Mouse (Mus musculus) neural tube, embryonic 14.5 days (tissue): ENCODE results near the gene Prdm8. TPM values are rescaled to one million over a fixed set of nuclear protein-coding genes. Genes with fewer than 3 reads are reported as not detected.

Experiments
- ATAC-seq: fragments of 200-750 bp; cut with Nextera tagmentation; 2 replicates; pipeline ENCODE4 v1.8.0; 2017; ENCODE audit warnings: low read depth, mild to moderate bottlenecking, moderate TSS enrichment, moderate library complexity
- H3K27ac ChIP-seq: fragments of 300-500 bp; sonication (generic); 2 replicates; pipeline ENCODE4 v1.5.1; 2014; ENCODE audit warnings: low read depth, mild to moderate bottlenecking, control low read depth, low read length, moderate library complexity, mixed read lengths
- H3K27me3 ChIP-seq: fragments of 300-500 bp; sonication (generic); 2 replicates; pipeline ENCODE4 v1.6.1; 2014; ENCODE audit warnings: low read length; ENCODE audit not compliant: control insufficient read depth, insufficient read depth
- H3K36me3 ChIP-seq: fragments of 300-500 bp; sonication (generic); 2 replicates; pipeline ENCODE4 v1.6.1; 2014; ENCODE audit warnings: low read length, mixed read lengths; ENCODE audit not compliant: control insufficient read depth, insufficient read depth
- H3K4me1 ChIP-seq: fragments of 300-500 bp; sonication (generic); 2 replicates; pipeline ENCODE4 v1.6.1; 2014; ENCODE audit warnings: low read length; ENCODE audit not compliant: control insufficient read depth, insufficient read depth
- H3K4me2 ChIP-seq: fragments of 300-500 bp; sonication (generic); 2 replicates; pipeline ENCODE4 v1.6.1; 2014; ENCODE audit warnings: mild to moderate bottlenecking, low read depth, low read length, control low read depth
- H3K4me3 ChIP-seq: fragments of 300-500 bp; sonication (generic); 2 replicates; pipeline ENCODE4 v1.5.1; 2014; ENCODE audit warnings: low read depth, low read length, control low read depth, mixed read lengths
- H3K9ac ChIP-seq: fragments of 300-500 bp; sonication (generic); replicated peaks from 2 replicates; pipeline ENCODE4 v1.6.1; 2014; ENCODE audit warnings: low read depth, mild to moderate bottlenecking, control low read depth, low read length, mixed read lengths
- H3K9me3 ChIP-seq: fragments of 300-500 bp; sonication (generic); 2 replicates; pipeline ENCODE4 v1.6.1; 2016; ENCODE audit warnings: low read length; ENCODE audit not compliant: control insufficient read depth
- WGBS: fragments of 180-500 bp; shearing (Covaris S2); extraction: QIAGEN DNeasy Blood & Tissue Kit; methylation state at CpG from one replicate; pipeline ENCODE4 v1.1.7; 2014; 5-methylcytosine and 5-hydroxymethylcytosine counted together
- polyA plus RNA-seq: library from polyadenylated mRNA; unstranded; fragments of >200 nt; fragmentation: Nextera tagmentation; extraction: Ambion mirVana; gene quantifications from 2 replicates; pipeline ENCODE4 v1.2.1, GENCODE M21; 2014

Gene Prdm8
- polyA plus RNA-seq, 1 experiment from 2014 or later = 5.7 TPM

DNA sequence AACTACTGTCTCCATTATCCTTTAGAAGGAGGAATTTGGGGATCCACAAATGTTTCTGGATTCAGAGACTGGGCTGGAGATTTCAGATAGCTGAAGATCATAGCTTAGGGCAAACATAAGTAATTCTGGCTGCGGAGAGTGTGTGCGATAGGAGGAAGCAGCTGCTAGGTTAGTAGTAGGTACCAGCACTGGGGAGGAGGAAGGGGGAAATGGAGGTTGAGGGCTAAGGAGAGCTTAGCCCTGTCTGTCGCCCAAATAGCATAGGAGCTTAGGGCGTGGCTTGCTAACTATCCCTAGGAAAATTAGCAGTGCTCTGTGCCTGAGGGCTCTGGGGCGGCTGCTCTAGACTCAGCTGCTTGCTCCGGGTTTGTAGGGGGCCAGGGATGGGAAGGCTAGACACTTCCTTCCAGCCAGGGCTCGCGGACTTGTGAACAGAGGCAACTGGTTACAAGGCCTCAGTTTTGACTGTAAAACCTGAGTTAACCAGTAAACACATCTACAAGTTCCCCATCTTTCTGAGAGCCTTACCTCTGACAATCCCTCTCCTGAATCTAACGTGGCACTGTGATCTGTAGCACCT is 4.7 kb downstream of the Prdm8 start:
- peaks cover 20% of the 10 kb centered on the region for H3K27me3 ChIP-seq
- H3K4me3 ChIP-seq = no peak overlapping the region
- H3K27ac ChIP-seq = no peak overlapping the region
- 17% methylated on average over 9 of the region's 9 CpGs for WGBS
- no peak overlapping the region for H3K9ac ChIP-seq
- H3K9me3 ChIP-seq = no peaks in the 10 kb centered on the region
- no peaks in the 10 kb centered on the region for H3K36me3 ChIP-seq
- H3K4me2 ChIP-seq = no peak overlapping the region
- H3K4me1 ChIP-seq = peaks cover 23% of the 10 kb centered on the region; the same call in 1 of the 2 replicates
- no peak for ATAC-seq

DNA sequence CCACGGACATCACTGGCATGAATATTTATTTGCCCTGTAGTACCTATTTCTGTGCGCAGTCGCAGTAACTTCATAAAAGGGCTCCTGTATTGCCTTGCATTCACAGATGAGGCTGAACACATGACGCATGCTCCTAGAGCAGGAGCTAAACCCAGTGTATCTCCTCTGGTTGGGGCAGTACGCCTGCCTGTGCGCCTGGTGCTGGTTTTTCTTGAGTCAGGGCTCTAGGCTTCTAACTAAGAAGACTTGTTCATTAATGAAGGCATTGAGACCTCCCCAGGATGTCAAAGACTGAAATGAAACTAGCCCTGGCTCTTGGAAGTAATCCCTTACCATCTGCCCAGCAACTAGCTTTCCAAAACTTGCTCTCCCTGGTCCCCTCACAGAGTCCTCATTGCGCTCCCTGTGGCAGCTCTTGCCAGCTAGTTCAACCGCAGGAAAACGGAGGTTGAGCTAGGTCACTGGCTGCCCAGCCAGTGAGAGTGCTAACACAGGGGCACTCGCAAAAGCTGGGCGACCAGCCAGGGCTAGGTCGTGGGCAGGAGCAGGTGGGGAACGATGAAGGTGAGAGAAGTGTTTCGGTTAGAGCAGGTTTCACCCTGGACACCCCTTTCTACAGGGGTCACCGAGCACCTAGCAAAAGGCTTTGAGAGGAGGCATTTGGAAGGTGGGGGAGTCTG is 5.6 kb downstream of the Prdm8 start:
- no peak overlapping the region for H3K9ac ChIP-seq
- H3K4me2 ChIP-seq = no peak overlapping the region
- no peak for ATAC-seq
- no peaks in the 10 kb centered on the region for H3K36me3 ChIP-seq
- no peak overlapping the region for H3K4me3 ChIP-seq
- H3K4me1 ChIP-seq = peaks cover 18% of the 10 kb centered on the region; the same call in 1 of the 2 replicates
- no peak overlapping the region for H3K27ac ChIP-seq
- H3K27me3 ChIP-seq = peaks cover 18% of the 10 kb centered on the region
- WGBS = 13% methylated on average over 15 of the region's 15 CpGs
- no peaks in the 10 kb centered on the region for H3K9me3 ChIP-seq

DNA sequence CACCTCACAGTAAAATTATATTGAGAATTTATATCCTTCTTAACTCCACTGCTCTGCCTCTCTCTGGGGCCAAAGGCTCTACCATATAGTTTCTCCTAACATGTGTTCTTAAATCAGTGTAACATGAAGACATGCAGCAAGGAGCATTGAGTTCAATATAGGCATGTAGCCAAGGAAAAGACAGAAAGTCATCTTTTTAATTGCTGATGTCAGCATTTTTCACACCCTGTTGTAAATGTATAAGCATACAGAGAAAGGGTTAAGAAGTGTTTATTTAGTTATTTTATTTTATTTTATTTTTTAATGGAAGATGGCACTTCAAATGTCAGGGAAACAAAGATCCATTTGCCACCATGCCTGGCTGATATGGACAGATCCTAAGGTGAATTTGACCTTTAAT is 6.7 kb downstream of the Prdm8 start:
- no peaks in the 10 kb centered on the region for H3K9me3 ChIP-seq
- no peak overlapping the region for H3K27ac ChIP-seq
- H3K9ac ChIP-seq = no peak overlapping the region
- H3K4me2 ChIP-seq = no peak overlapping the region
- no peak overlapping the region for H3K4me3 ChIP-seq
- no peaks in the 10 kb centered on the region for H3K36me3 ChIP-seq
- H3K27me3 ChIP-seq = peaks cover 17% of the 10 kb centered on the region
- peaks cover 13% of the 10 kb centered on the region; the same call in 1 of the 2 replicates for H3K4me1 ChIP-seq
- ATAC-seq = no peak

DNA sequence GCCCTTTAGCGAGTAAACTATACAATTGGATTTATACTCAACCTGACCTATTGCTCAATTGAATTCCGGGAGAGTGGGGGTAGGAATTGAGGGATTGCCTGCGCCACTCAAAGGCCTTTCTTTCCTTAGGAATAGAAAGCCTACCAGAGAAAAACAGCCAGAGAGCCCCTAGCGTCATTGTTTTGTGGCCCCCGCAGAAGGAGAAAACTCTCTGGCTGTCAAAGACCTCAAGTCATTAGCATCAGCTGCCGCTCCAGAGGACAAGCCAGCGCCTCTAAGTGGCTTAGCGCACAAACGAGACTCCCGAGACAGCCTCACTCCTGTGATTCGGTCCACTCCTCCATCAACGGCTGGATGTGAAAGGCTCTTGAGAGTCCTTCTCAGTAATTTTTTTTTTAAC is 12.6 kb downstream of the Prdm8 start:
- ATAC-seq = no peak

DNA sequence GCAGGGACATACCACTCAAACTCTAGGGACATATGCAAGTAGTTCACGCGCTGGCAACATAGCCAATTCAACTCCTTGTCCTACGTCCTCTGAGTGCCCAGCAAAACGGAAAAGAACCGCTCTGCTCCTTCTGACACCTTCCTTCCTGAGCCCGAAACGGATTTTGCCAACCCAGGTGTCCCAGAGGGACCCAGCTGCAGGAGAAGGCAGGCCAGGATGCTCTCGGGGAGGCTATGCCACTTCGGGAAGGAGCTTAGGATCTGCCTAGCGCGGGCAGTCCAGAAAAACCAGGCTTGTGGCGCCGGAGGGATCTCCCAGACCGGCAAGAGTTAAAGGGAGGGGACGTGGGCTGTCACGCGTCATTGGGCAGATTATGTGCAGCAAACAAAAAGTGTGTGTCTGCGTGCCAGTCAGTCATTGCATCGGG is 13.5 kb downstream of the Prdm8 start:
- H3K27me3 ChIP-seq = peaks cover 3% of the 10 kb centered on the region; the same call in 1 of the 2 replicates
- peak; percentile 62 for ATAC-seq
- H3K4me3 ChIP-seq = peak overlapping the region; percentile 41
- H3K9ac ChIP-seq = peak overlapping the region; percentile 69
- H3K9me3 ChIP-seq = no peaks in the 10 kb centered on the region
- H3K27ac ChIP-seq = peak overlapping the region; percentile 86
- WGBS = 0% methylated on average over 19 of the region's 19 CpGs
- H3K4me2 ChIP-seq = peak overlapping the region; percentile 71
- H3K36me3 ChIP-seq = no peaks in the 10 kb centered on the region
- 0 out of 2 replicates have a peak, but pooled peaks cover 3% of the 10 kb centered on the region for H3K4me1 ChIP-seq

More for the DNA sequence above, 12.6 kb downstream of the Prdm8 start:
- Histone ChIP-seq H3K27ac (no peak overlapping the region; the same call in 1 of the 2 replicates), H3K4me1 (0 out of 2 replicates have a peak, but pooled peaks cover 3% of the 10 kb centered on the region), H3K27me3 (peaks cover 5% of the 10 kb centered on the region; the same call in 1 of the 2 replicates), H3K36me3 (no peaks in the 10 kb centered on the region), H3K4me2 (peak overlapping the region; percentile 71), H3K4me3 (peak overlapping the region; percentile 41; the same call in 1 of the 2 replicates), H3K9me3 (no peaks in the 10 kb centered on the region), H3K9ac (no peak overlapping the region)
- WGBS = 2% methylated on average over 12 of the region's 12 CpGs

DNA sequence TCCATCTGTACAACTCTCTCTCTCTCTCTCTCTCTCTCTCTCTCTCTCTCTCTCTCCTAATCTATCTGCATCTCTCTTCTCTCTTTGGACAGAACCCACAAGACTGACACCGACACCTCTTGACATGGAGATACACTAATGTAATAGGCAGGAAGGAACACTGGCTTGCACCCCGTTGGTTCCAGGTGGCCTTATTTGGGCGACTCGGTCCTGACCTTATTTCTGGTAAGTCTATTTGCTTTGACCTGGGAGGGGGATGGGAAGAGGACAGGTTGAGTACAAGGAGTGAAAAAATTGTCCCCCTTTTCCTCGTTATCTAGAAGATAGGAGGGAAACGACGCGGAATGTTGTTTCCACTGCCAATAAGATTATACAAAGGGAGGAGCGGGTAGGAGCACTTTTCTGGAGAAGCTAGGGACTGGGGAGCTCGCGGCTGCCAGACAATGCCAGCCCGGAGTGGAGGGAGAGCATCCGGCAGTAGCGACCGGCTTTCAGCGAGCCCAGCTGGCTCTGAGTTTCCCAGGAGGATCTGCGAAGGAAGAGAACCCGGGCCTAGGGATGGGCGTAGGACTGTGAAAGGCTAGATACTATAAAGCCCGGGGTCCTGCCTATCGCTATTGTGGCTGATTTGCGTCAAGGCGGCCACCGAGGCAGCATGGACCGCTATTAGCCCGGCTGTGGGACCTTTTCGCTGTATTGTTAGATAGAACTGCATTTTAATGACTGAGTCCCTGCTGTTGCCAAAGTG is 14.1 kb downstream of the Prdm8 start:
- peaks cover 6% of the 10 kb centered on the region; the same call in 1 of the 2 replicates for H3K4me1 ChIP-seq
- no peaks in the 10 kb centered on the region for H3K36me3 ChIP-seq
- H3K27me3 ChIP-seq = peaks cover 3% of the 10 kb centered on the region; the same call in 1 of the 2 replicates
- peak overlapping the region; percentile 69 for H3K9ac ChIP-seq
- WGBS = under 1% methylated on average over 27 of the region's 27 CpGs
- ATAC-seq = peak; percentile 38
- no peaks in the 10 kb centered on the region for H3K9me3 ChIP-seq
- peak overlapping the region; percentile 41 for H3K4me3 ChIP-seq
- peak overlapping the region; percentile 86 for H3K27ac ChIP-seq
- peak overlapping the region; percentile 71 for H3K4me2 ChIP-seq

DNA sequence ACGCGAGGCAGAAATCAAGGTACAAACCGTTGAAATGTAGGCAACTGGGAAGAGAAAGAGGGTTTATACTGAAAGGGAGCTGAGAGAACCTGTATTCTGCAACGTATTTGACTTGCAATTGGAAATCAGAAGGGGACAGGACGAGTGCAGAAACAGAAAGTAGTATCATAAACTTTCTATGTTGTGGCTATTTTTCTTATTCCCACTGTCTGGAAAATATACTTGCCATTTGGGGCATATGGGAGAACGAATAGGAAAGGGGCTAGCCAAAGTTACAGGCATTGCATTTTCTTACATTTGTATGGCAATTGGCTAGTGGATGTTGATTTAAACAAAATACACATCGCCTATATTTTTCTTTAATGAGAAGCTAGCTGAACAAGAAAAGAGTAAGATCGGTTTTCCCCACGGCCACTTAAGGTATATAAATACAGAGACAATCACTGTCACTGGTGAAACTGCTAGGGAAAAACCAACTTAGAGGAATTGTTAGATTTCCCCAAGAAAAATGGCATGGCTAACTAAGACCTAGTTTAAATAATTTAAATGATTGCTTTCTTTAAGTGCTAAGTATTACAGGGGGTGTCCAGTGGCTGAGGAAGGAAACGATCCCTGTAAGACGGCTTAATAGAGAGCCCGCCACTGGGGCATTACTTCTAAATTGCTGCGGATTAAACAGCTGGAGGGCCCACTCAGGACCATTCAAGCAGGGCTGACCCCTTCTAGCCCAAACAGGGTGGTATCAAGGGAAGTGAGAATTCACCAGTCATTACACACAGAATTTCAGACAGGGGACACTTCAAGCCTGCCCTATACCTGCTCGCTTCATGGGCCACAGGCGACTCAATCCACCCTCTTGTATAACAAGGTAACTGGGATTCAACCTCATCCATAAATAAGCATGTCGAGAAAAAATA is 14.9 kb downstream of the Prdm8 start:
- Histone ChIP-seq H3K4me3 (peak overlapping the region; percentile 41), H3K4me1 (peaks cover 10% of the 10 kb centered on the region; the same call in 1 of the 2 replicates), H3K36me3 (no peaks in the 10 kb centered on the region), H3K27ac (peak overlapping the region; percentile 86), H3K9ac (peak overlapping the region; percentile 69), H3K27me3 (peaks cover 3% of the 10 kb centered on the region; the same call in 1 of the 2 replicates), H3K4me2 (peak overlapping the region; percentile 71), H3K9me3 (no peaks in the 10 kb centered on the region)
- peak; percentile 11; the same call in 1 of the 2 replicates for ATAC-seq
- WGBS = 2% methylated on average over 16 of the region's 16 CpGs

DNA sequence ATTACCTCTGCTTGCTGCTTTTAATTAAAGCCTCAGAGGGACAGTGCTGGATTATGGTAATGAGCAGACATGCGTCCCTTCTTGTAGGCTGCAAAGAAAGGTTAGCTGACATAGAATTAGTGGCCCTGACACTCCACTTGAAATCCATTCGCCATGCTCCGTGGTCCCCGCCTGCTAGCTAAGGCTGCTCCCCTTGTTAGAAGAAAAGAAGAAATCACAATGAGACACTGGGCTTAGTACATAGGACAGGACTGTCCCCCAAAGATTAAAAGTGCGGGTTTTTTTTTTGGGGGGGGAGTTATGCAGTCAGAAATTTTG is 15.6 kb downstream of the Prdm8 start:
- H3K9ac ChIP-seq = peak overlapping the region; percentile 44
- peak overlapping the region; percentile 41 for H3K4me3 ChIP-seq
- H3K27ac ChIP-seq = no peak overlapping the region
- H3K4me1 ChIP-seq = peaks cover 10% of the 10 kb centered on the region; the same call in 1 of the 2 replicates
- no peaks in the 10 kb centered on the region for H3K36me3 ChIP-seq
- ATAC-seq = no peak
- peaks cover 5% of the 10 kb centered on the region for H3K27me3 ChIP-seq
- 2% methylated on average over 5 of the region's 5 CpGs for WGBS
- H3K9me3 ChIP-seq = no peaks in the 10 kb centered on the region
- peak overlapping the region; percentile 71 for H3K4me2 ChIP-seq
